Mouse (Mus musculus): Measurements from ENCODE around the gene Clmn. TPM values are rescaled to one million over a fixed set of nuclear protein-coding genes. Genes with fewer than 3 reads are reported as not detected.

Clmn gene
- total and polyA plus RNA-seq, 2 experiments from 2014 or later: 1.8 to 2.0 TPM

GRCm38 (mm10) chr12:104907133-104907532 is 42.3 kb upstream of the Clmn start:
- TF ChIP-seq CTCF (IDR thresholded peaks at IDR 0.05; ENCODE audit: low read depth): no peak
- no peaks in the 10 kb centered on the region for H3K27me3 ChIP-seq (ENCODE audit: insufficient read depth, low read length)
- no peaks in the 10 kb centered on the region for H3K9me3 ChIP-seq (ENCODE audit: low read length)
- H3K27ac ChIP-seq (ENCODE audit: low read depth, low read length): no peak overlapping the region
- DNase-seq: no peak
- ATAC-seq: no peak
- 93% methylated on average over 2 of the region's 2 CpGs for WGBS
- no peak overlapping the region for H3K9ac ChIP-seq
- H3K4me1 ChIP-seq (ENCODE audit: insufficient read depth): no peaks in the 10 kb centered on the region
- no peak overlapping the region for H3K4me3 ChIP-seq (ENCODE audit: low read depth, low read length)
- no peaks in the 10 kb centered on the region for H3K36me3 ChIP-seq (ENCODE audit: insufficient read depth)
- no peak overlapping the region for H3K4me2 ChIP-seq (ENCODE audit: low read depth)

GRCm38 (mm10) chr12:104904138-104904537 is 39.3 kb upstream of the Clmn start:
- no peak for TF ChIP-seq CTCF (IDR thresholded peaks at IDR 0.05; ENCODE audit: low read depth)
- H3K4me3 ChIP-seq (ENCODE audit: low read depth, low read length): no peak overlapping the region
- H3K9me3 ChIP-seq (ENCODE audit: low read length): no peaks in the 10 kb centered on the region
- H3K27me3 ChIP-seq (ENCODE audit: insufficient read depth, low read length): no peaks in the 10 kb centered on the region
- H3K4me2 ChIP-seq (ENCODE audit: low read depth): no peak overlapping the region
- ATAC-seq (no peak), DNase-seq (no peak)
- H3K36me3 ChIP-seq (ENCODE audit: insufficient read depth): no peaks in the 10 kb centered on the region
- H3K4me1 ChIP-seq (ENCODE audit: insufficient read depth): no peaks in the 10 kb centered on the region
- H3K9ac ChIP-seq: no peak overlapping the region
- H3K27ac ChIP-seq (ENCODE audit: low read depth, low read length): no peak overlapping the region
- 33% methylated on average over 5 of the region's 5 CpGs for WGBS

GRCm38 (mm10) chr12:104902392-104903053 is 37.6 kb upstream of the Clmn start:
- no peaks in the 10 kb centered on the region for H3K4me1 ChIP-seq (ENCODE audit: insufficient read depth)
- TF ChIP-seq CTCF (IDR thresholded peaks at IDR 0.05; ENCODE audit: low read depth): no peak
- H3K36me3 ChIP-seq (ENCODE audit: insufficient read depth): no peaks in the 10 kb centered on the region
- H3K27ac ChIP-seq (ENCODE audit: low read depth, low read length): no peak overlapping the region
- no peak for DNase-seq
- H3K4me3 ChIP-seq (ENCODE audit: low read depth, low read length): no peak overlapping the region
- WGBS: 74% methylated on average over 13 of the region's 13 CpGs
- no peaks in the 10 kb centered on the region for H3K9me3 ChIP-seq (ENCODE audit: low read length)
- H3K9ac ChIP-seq: no peak overlapping the region
- ATAC-seq: peak; percentile 82
- H3K27me3 ChIP-seq (ENCODE audit: insufficient read depth, low read length): no peaks in the 10 kb centered on the region
- no peak overlapping the region for H3K4me2 ChIP-seq (ENCODE audit: low read depth)

GRCm38 (mm10) chr12:104901320-104901719 is 36.4 kb upstream of the Clmn start:
- no peak overlapping the region for H3K27ac ChIP-seq (ENCODE audit: low read depth, low read length)
- TF ChIP-seq CTCF (IDR thresholded peaks at IDR 0.05; ENCODE audit: low read depth): no peak
- DNase-seq (no peak), ATAC-seq (peak; percentile 24; the same call in 1 of the 2 replicates)
- H3K27me3 ChIP-seq (ENCODE audit: insufficient read depth, low read length): no peaks in the 10 kb centered on the region
- H3K4me2 ChIP-seq (ENCODE audit: low read depth): no peak overlapping the region
- no peaks in the 10 kb centered on the region for H3K36me3 ChIP-seq (ENCODE audit: insufficient read depth)
- H3K9ac ChIP-seq: no peak overlapping the region
- 21% methylated on average over 8 of the region's 8 CpGs for WGBS
- no peaks in the 10 kb centered on the region for H3K4me1 ChIP-seq (ENCODE audit: insufficient read depth)
- H3K9me3 ChIP-seq (ENCODE audit: low read length): no peaks in the 10 kb centered on the region
- H3K4me3 ChIP-seq (ENCODE audit: low read depth, low read length): no peak overlapping the region

- no peak for TF ChIP-seq CTCF (IDR thresholded peaks at IDR 0.05; ENCODE audit: low read depth)
- Histone ChIP-seq H3K4me1 (ENCODE audit: insufficient read depth) (no peaks in the 10 kb centered on the region), H3K27me3 (ENCODE audit: insufficient read depth, low read length) (no peaks in the 10 kb centered on the region), H3K27ac (ENCODE audit: low read depth, low read length) (no peak overlapping the region), H3K36me3 (ENCODE audit: insufficient read depth) (no peaks in the 10 kb centered on the region), H3K9ac (no peak overlapping the region), H3K4me3 (ENCODE audit: low read depth, low read length) (no peak overlapping the region), H3K4me2 (ENCODE audit: low read depth) (no peak overlapping the region), H3K9me3 (ENCODE audit: low read length) (no peaks in the 10 kb centered on the region)
- WGBS: 43% methylated on average over 3 of the region's 3 CpGs
- DNase-seq (no peak), ATAC-seq (no peak)
Measured at GRCm38 (mm10) chr12:104899835-104900234, 35.0 kb upstream of the Clmn start.

GRCm38 (mm10) chr12:104899161-104899560 is 34.3 kb upstream of the Clmn start:
- Histone ChIP-seq H3K27me3 (ENCODE audit: insufficient read depth, low read length) (no peaks in the 10 kb centered on the region), H3K4me3 (ENCODE audit: low read depth, low read length) (no peak overlapping the region), H3K4me2 (ENCODE audit: low read depth) (no peak overlapping the region), H3K27ac (ENCODE audit: low read depth, low read length) (no peak overlapping the region), H3K9me3 (ENCODE audit: low read length) (no peaks in the 10 kb centered on the region), H3K4me1 (ENCODE audit: insufficient read depth) (no peaks in the 10 kb centered on the region), H3K36me3 (ENCODE audit: insufficient read depth) (no peaks in the 10 kb centered on the region), H3K9ac (no peak overlapping the region)
- no peak for TF ChIP-seq CTCF (IDR thresholded peaks at IDR 0.05; ENCODE audit: low read depth)
- no peak for ATAC-seq
- WGBS: 75% methylated on average over 11 of the region's 11 CpGs
- no peak for DNase-seq

- H3K9ac ChIP-seq: no peak overlapping the region
- no peaks in the 10 kb centered on the region for H3K36me3 ChIP-seq (ENCODE audit: insufficient read depth)
- peak; percentile 24; the same call in 1 of the 2 replicates for TF ChIP-seq CTCF (IDR thresholded peaks at IDR 0.05; ENCODE audit: low read depth)
- no peaks in the 10 kb centered on the region for H3K27me3 ChIP-seq (ENCODE audit: insufficient read depth, low read length)
- H3K4me3 ChIP-seq (ENCODE audit: low read depth, low read length): no peak overlapping the region
- H3K27ac ChIP-seq (ENCODE audit: low read depth, low read length): no peak overlapping the region
- H3K4me1 ChIP-seq (ENCODE audit: insufficient read depth): no peaks in the 10 kb centered on the region
- ATAC-seq: no peak
- no peak overlapping the region for H3K4me2 ChIP-seq (ENCODE audit: low read depth)
- DNase-seq: no peak
- H3K9me3 ChIP-seq (ENCODE audit: low read length): no peaks in the 10 kb centered on the region
- WGBS: 67% methylated on average over 9 of the region's 9 CpGs
Measured at GRCm38 (mm10) chr12:104898718-104899117, 33.8 kb upstream of the Clmn start.
